Mouse (Mus musculus): ENCODE data around the gene Rab7b.

Rab7b gene

GRCm38 (mm10) chr1:131739481-131740160 is 51.1 kb downstream of the Rab7b start:
- DNase-seq (ENCODE audit: low spot score in 2 of 2): no peak

- no peak for DNase-seq (ENCODE audit: low spot score in 2 of 2)
These were observed 55.5 kb downstream of the Rab7b start, which contains the start of gene Slc26a9 for GRCm38 (mm10) chr1:131743868-131744464. Gene Slc26a9 (plus strand): TSS chr1:131744022.

- DNase-seq (ENCODE audit: low spot score in 2 of 2): no peak
These were observed 56.9 kb downstream of the Rab7b start for GRCm38 (mm10) chr1:131745391-131745790.

- no peak for DNase-seq (ENCODE audit: low spot score in 2 of 2)
These were observed 59.3 kb downstream of the Rab7b start for GRCm38 (mm10) chr1:131747761-131748160.

GRCm38 (mm10) chr1:131748636-131749035 is 60.1 kb downstream of the Rab7b start:
- DNase-seq (ENCODE audit: low spot score in 2 of 2): no peak

- no peak for DNase-seq (ENCODE audit: low spot score in 2 of 2)
These were observed 61.4 kb downstream of the Rab7b start for GRCm38 (mm10) chr1:131749706-131750545.

GRCm38 (mm10) chr1:131751181-131751890 is 62.8 kb downstream of the Rab7b start:
- no peak for DNase-seq (ENCODE audit: low spot score in 2 of 2)

- DNase-seq (ENCODE audit: low spot score in 2 of 2): no peak
These were observed 63.4 kb downstream of the Rab7b start for GRCm38 (mm10) chr1:131751891-131752311.

- no peak for DNase-seq (ENCODE audit: low spot score in 2 of 2)
These were observed 65.8 kb downstream of the Rab7b start for GRCm38 (mm10) chr1:131754212-131754829.

GRCm38 (mm10) chr1:131754916-131755315 is 66.4 kb downstream of the Rab7b start:
- peak; percentile 32 to 42 for DNase-seq (ENCODE audit: low spot score in 2 of 2)

- DNase-seq (ENCODE audit: low spot score in 2 of 2): no peak
These were observed 68.7 kb downstream of the Rab7b start for GRCm38 (mm10) chr1:131757211-131757610.

- no peak for DNase-seq (ENCODE audit: low spot score in 2 of 2)
These were observed 70.3 kb downstream of the Rab7b start for GRCm38 (mm10) chr1:131758796-131759195.

- no peak for DNase-seq (ENCODE audit: low spot score in 2 of 2)
These were observed 71.4 kb downstream of the Rab7b start for GRCm38 (mm10) chr1:131759667-131760427.

- no peak for DNase-seq (ENCODE audit: low spot score in 2 of 2)
These were observed 71.9 kb downstream of the Rab7b start for GRCm38 (mm10) chr1:131760428-131760820.

- DNase-seq (ENCODE audit: low spot score in 2 of 2): no peak
These were observed 72.8 kb downstream of the Rab7b start for GRCm38 (mm10) chr1:131761079-131761831.

GRCm38 (mm10) chr1:131763683-131764082 is 75.2 kb downstream of the Rab7b start:
- no peak for DNase-seq (ENCODE audit: low spot score in 2 of 2)

- no peak for DNase-seq (ENCODE audit: low spot score in 2 of 2)
These were observed 76.3 kb downstream of the Rab7b start for GRCm38 (mm10) chr1:131764581-131765338.
